Mouse (Mus musculus) cerebellum, adult (tissue): ENCODE measurements at regions not wholly inside any gene's neighbourhood (a gene's known extent, or its start where the extent isn't known, plus 50 kb on each side); places are given as distances from the start of the nearest gene placed in this dataset.

Experiments
- ATAC-seq: cut with Nextera tagmentation; 2 replicates; pipeline ENCODE4 v1.9.2; 2017; ENCODE audit warnings: mild to moderate bottlenecking, moderate library complexity, mixed read lengths; ENCODE audit not compliant: insufficient number of reproducible peaks, low FRiP score, low TSS enrichment

- no peak for ATAC-seq
Measured at GRCm38 (mm10) chr2:74974595-74975325, 149.2 kb downstream of the Mtx2 start.

DNA sequence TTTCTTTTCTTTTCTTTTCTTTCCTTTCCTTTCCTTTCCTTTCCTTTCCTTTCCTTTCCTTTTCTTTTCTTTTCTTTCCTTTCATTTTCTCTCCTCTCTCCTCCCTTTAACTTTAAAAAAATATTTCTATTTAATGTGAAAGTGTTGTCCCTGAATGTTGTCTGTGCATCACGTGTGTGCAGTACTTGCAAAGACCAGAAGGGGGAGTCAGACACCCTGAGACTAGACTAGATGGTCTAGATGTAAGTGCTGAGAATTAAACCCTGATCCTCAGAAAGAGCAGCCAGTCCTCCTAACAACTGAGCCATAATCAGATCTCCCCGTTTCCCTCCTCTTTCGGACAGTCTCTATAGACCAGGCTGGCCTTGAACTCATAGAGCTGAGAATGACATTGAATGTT, 151.7 kb downstream of the Mtx2 start:
- no peak for ATAC-seq

- no peak for ATAC-seq
Measured at GRCm38 (mm10) chr2:74977828-74978227, 152.2 kb downstream of the Mtx2 start.

- no peak for ATAC-seq
Measured at GRCm38 (mm10) chr2:74981856-74982255, 156.3 kb downstream of the Mtx2 start.

GRCm38 (mm10) chr2:74993802-74994201, 168.2 kb downstream of the Mtx2 start:
- ATAC-seq = no peak

- no peak for ATAC-seq
Measured at GRCm38 (mm10) chr2:74994998-74995397, 169.4 kb downstream of the Mtx2 start.

DNA sequence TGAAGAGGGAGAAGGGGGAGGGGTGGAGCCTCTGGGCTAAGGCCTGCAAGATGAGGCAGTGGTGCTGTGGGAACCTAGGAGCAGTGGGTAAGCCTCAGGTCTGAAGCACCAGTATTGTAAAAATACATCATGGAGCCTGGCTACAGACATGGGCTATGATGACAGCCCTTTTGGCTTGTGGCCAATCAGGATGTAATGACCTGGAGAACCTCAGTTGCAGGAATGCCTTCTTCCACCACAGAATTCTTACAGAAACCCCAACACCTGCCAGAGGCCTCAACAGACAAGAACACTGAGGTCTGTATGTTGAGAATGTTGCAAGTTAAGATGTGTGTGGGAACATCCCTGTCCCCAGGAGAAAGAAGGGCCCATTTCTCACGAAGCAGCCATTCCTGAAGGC, 172.1 kb downstream of the Mtx2 start:
- ATAC-seq = no peak

DNA sequence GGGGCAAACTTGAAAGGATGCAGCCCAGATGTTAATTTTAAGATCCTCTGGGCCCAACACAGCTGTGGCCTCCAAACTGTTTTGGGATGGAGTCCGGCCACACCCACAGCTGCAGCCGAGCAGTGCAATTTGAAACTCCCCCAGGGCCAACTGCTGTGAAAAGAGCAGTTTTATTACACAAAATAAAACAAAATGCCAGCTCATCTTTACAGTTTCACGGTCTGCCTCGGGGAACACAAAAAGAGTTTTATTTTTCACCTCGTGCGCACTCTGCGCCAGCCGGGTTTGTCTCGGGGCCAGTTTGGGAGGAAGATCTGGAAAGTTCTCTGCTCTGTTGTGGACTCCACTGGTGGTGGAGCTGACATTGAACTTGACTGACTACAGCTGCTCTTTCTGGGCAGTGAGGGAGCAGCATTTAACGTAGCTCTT, 174.8 kb downstream of the Mtx2 start:
- ATAC-seq = no peak

DNA sequence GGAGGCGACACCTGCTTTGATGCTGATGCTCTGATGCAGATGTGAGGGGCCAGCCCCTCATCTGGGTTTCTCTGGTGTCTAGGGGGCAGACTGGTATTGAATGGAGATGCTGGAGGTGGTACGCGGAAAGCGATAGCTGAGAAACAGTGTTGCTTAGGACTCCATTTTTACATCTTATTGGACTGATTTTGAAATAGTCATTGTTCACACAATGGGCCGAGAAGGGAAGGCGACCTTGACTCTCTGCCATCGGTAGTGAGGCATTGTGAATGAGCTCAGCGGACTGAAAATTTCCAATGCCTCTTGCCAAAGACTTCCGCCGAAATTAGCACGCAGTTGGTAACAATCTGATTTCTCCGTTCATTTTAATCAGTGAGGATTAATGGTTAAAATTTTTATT, 177.0 kb downstream of the Mtx2 start:
- no peak for ATAC-seq

DNA sequence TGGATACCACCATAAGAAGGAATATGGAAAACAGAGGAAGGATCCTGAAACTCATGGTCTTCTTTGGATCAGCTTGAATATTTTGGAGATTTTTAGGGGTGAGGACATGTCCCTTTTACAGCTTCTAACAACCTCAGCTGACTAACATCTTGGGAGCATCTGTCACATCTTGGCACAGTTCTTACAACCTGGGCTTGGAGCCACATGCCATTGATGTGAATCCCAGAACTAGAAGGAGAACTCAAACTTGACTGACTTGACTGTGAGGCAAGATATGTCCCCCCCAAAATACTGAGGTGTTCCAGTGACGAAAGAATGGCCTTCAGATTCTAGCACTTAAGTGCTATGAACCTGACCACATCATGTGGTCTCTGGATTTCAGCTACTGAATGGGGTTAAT, 182.5 kb downstream of the Mtx2 start:
- ATAC-seq = no peak

GRCm38 (mm10) chr2:75010647-75011046, 185.0 kb downstream of the Mtx2 start:
- no peak for ATAC-seq

DNA sequence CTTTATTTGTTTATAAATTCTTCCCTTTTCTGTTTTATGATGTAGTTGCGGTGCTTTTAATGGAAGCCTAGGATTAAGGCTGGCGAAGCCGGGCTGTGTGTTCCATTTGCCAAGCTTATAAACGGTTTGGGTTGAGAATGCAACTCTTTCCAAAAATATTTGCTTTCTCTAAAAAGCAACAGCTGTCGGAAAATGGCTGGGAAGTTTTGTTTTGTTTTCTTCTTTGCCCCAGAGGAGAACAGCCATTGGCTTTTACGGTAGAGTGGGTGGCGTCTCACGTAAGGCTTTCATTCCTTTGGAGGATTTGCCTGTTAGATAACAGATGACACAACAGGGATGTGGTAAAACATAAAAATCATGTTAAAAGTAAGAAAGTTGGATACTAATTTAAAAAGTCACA, 186.4 kb downstream of the Mtx2 start:
- ATAC-seq = no peak

DNA sequence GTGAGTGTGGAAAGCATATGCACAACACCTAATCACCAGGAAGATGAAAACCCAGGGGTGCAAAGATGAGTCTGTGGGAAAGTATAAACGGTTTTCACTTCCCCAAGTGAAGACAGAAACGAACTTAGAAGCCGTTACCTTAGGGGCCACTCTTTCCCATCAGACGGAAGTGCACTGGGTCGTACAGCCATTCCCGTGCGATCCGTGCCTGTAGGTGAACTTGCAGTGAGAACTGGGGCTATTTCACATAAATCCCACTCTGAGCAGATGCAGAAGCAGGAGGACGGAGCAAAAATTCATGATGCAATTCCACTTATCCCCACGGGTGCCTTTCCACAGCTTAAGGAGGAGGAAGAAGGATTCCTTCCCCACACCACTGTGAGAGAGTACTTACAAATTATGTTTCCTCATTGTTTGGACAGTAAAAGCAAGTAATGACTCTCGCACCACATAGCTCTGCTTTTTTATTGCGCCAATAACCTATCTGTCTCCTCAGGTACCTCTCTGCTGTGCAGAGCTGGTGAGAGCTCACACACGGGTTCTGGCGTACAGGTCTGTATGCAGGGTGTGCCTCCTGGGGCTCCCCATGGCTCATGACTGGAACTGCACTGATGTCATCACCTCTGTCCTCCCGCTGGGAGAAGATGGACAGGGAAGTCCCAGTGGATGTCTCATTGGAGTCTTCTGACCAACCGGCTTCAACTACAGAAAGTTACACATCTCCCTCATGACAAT, 189.6 kb downstream of the Mtx2 start:
- ATAC-seq = no peak

- ATAC-seq = no peak
Measured at GRCm38 (mm10) chr2:75019459-75019858, 193.9 kb downstream of the Mtx2 start.

GRCm38 (mm10) chr2:75021639-75022038, 196.0 kb downstream of the Mtx2 start:
- no peak for ATAC-seq

DNA sequence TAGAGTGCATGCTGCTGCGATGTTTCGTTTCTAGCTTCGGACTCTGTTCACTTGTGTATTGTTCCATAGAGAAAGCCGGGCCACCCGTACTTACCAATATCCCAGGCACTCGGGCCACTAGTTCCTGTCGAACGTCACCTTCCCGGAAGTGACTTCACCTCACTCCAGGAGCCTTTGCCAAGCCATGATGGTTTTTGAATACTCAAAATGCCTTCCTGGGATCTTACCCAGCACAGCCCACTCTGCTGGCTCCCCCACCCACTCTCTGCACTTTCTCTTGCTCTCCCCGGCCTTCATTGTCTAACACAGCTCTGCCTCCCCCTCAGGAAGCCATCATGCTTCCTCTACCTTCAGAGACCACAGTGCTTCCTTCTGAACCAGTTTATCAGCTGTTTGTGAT, 202.5 kb downstream of the Mtx2 start:
- ATAC-seq = no peak

DNA sequence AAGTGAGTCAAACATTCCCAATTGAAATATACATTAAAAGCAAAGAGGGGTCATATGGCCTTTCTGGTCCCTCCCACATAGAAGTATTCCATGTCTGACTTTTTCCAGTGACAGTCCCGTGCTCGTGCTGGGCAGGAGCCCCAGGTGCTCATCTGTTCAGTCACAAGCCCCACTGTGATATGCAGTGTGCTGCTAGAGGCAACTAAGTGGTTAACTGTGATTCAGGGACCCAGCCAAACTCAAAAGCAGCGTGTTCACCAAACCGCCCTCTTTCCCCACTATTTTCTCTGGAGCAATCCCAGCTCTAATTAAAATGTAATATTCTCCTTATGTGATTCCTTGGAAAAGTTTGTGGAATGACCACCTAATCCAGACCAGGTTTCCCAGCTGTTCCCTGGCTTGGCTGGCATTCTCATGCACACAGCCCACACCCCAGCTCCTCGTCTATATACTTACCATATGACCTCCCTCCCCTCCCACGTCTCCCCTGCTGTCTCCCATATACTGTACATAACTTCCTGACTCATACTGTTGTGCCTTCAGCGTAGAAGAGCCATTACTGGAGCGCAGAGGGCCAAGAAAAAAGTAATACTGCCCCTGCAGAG, 203.6 kb downstream of the Mtx2 start:
- no peak for ATAC-seq

DNA sequence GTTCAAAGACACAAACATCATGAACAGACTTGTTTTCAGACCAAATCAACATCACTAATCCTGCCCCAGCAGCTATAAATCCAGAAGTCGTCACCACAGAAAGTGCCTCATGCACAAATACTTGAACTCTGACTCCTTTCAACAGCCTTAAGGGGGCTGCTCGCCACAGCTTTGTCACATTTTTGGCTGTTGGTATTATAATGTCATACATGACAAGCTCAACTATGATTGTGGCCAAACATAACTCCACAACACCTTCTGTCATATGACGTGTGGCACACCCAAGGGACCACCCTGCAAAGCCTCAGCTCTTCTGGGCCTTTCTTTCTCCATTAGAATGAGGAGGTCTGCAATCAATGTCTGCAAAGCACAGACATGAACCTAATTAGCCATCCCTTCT, 209.1 kb downstream of the Mtx2 start:
- ATAC-seq = no peak

- no peak for ATAC-seq
Measured at GRCm38 (mm10) chr2:75039066-75039465, 213.5 kb downstream of the Mtx2 start.

GRCm38 (mm10) chr2:75046892-75047291, 221.3 kb downstream of the Mtx2 start:
- no peak for ATAC-seq

DNA sequence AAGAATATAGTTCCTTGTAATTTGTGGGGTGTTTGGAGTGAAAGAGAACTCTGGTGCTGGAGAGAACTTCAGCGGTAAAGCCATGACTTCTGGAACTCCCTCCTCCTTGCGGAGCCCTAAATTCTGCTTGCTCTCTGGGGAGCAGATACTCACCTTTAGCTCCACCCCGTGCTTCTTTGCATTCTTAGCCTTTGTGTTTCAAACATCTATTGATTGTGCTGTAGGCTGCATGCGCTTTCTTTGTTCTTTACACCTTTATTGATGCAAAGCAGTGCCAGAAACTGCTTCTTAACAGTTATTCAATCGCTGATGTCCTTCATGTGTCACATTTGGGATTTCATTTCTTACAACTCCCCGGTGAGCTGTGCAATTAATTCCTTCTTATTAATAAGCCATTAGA, 222.5 kb downstream of the Mtx2 start:
- ATAC-seq = no peak
